Mouse (Mus musculus) myocyte (in vitro differentiated cells): ENCODE measurements at regions not wholly inside any gene's neighbourhood (a gene's known extent, or its start where the extent isn't known, plus 50 kb on each side); places are given as distances from the start of the nearest gene placed in this dataset.

Source experiments
- H3K27me3 ChIP-seq: one replicate; pipeline ENCODE4 v1.6.1; 2011; ENCODE audit not compliant: control insufficient read depth, insufficient read depth, insufficient read length
- H3K36me3 ChIP-seq: one replicate; pipeline ENCODE4 v1.6.1; 2011; ENCODE audit not compliant: control insufficient read depth, insufficient read depth
- H3K4me2 ChIP-seq: one replicate; pipeline ENCODE4 v1.6.1; 2011; ENCODE audit warnings: low read depth, control low read depth
- H3K4me3 ChIP-seq: one replicate; pipeline ENCODE4 v1.5.1; 2011; ENCODE audit warnings: mild to moderate bottlenecking, control low read depth, moderate library complexity
- H3K79me2 ChIP-seq: one replicate; pipeline ENCODE4 v1.6.1; 2011; ENCODE audit not compliant: control insufficient read depth, insufficient read depth
- H3ac ChIP-seq: one replicate; pipeline ENCODE4 v1.6.1; 2011; ENCODE audit not compliant: control insufficient read depth, insufficient read length
- CEBPB ChIP-seq: IDR thresholded peaks from 2 replicates; pipeline ENCODE4 v1.6.1; 2011; ENCODE audit warnings: mild to moderate bottlenecking, moderate library complexity; ENCODE audit not compliant: poor library complexity, insufficient read depth, severe bottlenecking
- E2F4 ChIP-seq: IDR thresholded peaks from one replicate; pipeline ENCODE4 v1.6.1; 2011; ENCODE audit warnings: mild to moderate bottlenecking, control low read depth, moderate library complexity; ENCODE audit not compliant: insufficient read depth
- MAX ChIP-seq: IDR thresholded peaks from one replicate; pipeline ENCODE4 v1.6.1; 2011; ENCODE audit warnings: low read depth, mild to moderate bottlenecking, control low read depth
- MYOD1 ChIP-seq, 3 experiments: IDR thresholded peaks; one replicate each; pipeline ENCODE4 v1.6.1; 2011; ENCODE audit warnings: control low read depth in 2 of 3, low read depth in 2 of 3, mild to moderate bottlenecking in 2 of 3, moderate library complexity in 1 of 3; ENCODE audit not compliant: insufficient read length in 2 of 3, control insufficient read depth in 1 of 3
- MYOG ChIP-seq, 3 experiments: IDR thresholded peaks; one replicate each; pipeline ENCODE4 v1.6.1; 2011; ENCODE audit warnings: control low read depth in 2 of 3, low read depth in 2 of 3, mild to moderate bottlenecking in 2 of 3; ENCODE audit not compliant: insufficient read length in 2 of 3, control insufficient read depth in 1 of 3, insufficient read depth in 1 of 3
- POLR2A ChIP-seq: IDR thresholded peaks from one replicate; pipeline ENCODE4 v1.6.1; 2011; ENCODE audit warnings: low read depth, mild to moderate bottlenecking, control low read depth, moderate library complexity; ENCODE audit not compliant: insufficient read length
- POLR2AphosphoS2 ChIP-seq: IDR thresholded peaks from one replicate; pipeline ENCODE4 v1.6.1; 2011; ENCODE audit warnings: low read depth, control low read depth; ENCODE audit not compliant: insufficient read length
- REST ChIP-seq: IDR thresholded peaks from one replicate; pipeline ENCODE4 v1.6.1; 2011; ENCODE audit warnings: mild to moderate bottlenecking, control low read depth, moderate library complexity; ENCODE audit not compliant: insufficient read depth, insufficient read length
- SRF ChIP-seq: IDR thresholded peaks from one replicate; pipeline ENCODE4 v1.6.1; 2011; ENCODE audit warnings: low read depth; ENCODE audit not compliant: control insufficient read depth, insufficient read length
- TCF12 ChIP-seq: IDR thresholded peaks from one replicate; pipeline ENCODE4 v1.6.1; 2011; ENCODE audit warnings: mild to moderate bottlenecking, control low read depth; ENCODE audit not compliant: poor library complexity, insufficient read depth, severe bottlenecking
- TCF3 ChIP-seq: IDR thresholded peaks from one replicate; pipeline ENCODE4 v1.6.1; 2011; ENCODE audit warnings: low read depth, control low read depth; ENCODE audit not compliant: insufficient read length
- USF1 ChIP-seq: IDR thresholded peaks from one replicate; pipeline ENCODE4 v1.6.1; 2011; ENCODE audit warnings: low read depth, mild to moderate bottlenecking, control low read depth, moderate library complexity

GRCm38 (mm10) chr15:31855188-31855587 is 253.5 kb downstream of the Fam173b start:
- no peak overlapping the region for H3K4me3 ChIP-seq
- H3K4me2 ChIP-seq, result no peak overlapping the region
- no peak overlapping the region for H3ac ChIP-seq
- TF ChIP-seq E2F4 (no peak), REST (no peak), MAX (no peak), CEBPB (no peak), TCF3 (no peak), POLR2AphosphoS2 (no peak), POLR2A (no peak), TCF12 (no peak), MYOG (IDR thresholded peaks at IDR 0.05; ENCODE audit: control insufficient read depth in 1 of 3, insufficient read depth in 1 of 3, insufficient read length in 2 of 3, low read depth in 2 of 3) (no peak), USF1 (no peak), MYOD1 (IDR thresholded peaks at IDR 0.05; ENCODE audit: control insufficient read depth in 1 of 3, insufficient read length in 2 of 3, low read depth in 2 of 3) (no peak), SRF (no peak)
- no peaks in the 10 kb centered on the region for H3K79me2 ChIP-seq
- H3K36me3 ChIP-seq, result no peaks in the 10 kb centered on the region
- H3K27me3 ChIP-seq, result no peaks in the 10 kb centered on the region

GRCm38 (mm10) chr15:31869100-31869499 is 267.4 kb downstream of the Fam173b start:
- Histone ChIP-seq H3K36me3 (no peaks in the 10 kb centered on the region), H3K27me3 (no peaks in the 10 kb centered on the region), H3K4me3 (no peak overlapping the region), H3ac (no peak overlapping the region), H3K4me2 (no peak overlapping the region), H3K79me2 (no peaks in the 10 kb centered on the region)
- TF ChIP-seq REST (no peak), CEBPB (no peak), POLR2AphosphoS2 (no peak), MAX (no peak), E2F4 (no peak), TCF12 (no peak), TCF3 (no peak), MYOD1 (IDR thresholded peaks at IDR 0.05; ENCODE audit: control insufficient read depth in 1 of 3, insufficient read length in 2 of 3, low read depth in 2 of 3) (no peak), MYOG (IDR thresholded peaks at IDR 0.05; ENCODE audit: control insufficient read depth in 1 of 3, insufficient read depth in 1 of 3, insufficient read length in 2 of 3, low read depth in 2 of 3) (no peak), POLR2A (no peak), SRF (no peak), USF1 (no peak)

DNA sequence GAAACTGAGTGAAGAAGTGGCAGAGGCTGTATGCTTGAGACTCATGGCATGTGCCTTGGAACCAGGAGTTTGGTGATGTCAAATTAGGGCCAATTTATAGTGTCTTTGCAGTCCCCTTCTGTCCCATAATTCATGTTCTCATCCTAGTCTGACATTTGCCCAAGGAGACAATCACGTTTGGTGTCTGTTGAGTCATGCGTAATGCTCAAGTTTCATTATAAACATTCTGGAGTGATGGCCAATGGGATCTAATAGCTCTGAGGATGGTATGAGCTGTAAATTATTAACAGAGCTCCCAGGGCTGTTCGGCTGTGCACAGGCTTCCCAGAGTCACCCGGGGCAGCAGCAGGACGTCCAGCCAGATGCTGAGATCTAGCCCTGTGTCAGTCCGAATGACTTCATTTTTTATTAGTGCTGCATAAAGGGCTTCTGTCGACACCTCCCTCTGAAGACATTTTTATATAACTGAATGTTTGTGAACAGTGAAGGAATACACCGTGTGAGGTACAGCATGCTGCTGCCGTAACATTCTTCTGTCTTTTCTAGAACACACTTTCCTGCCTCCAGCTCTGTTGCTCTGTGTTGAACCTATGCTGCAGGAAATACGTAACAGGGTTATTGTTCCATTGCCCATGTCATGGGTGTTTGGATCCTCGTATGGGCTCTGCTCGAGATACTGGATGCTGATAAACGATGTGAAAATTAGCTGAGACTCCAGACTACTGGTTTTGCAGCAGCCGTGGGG is 268.2 kb downstream of the Fam173b start:
- H3ac ChIP-seq, result no peak overlapping the region
- TF ChIP-seq MYOD1 (IDR thresholded peaks at IDR 0.05; ENCODE audit: control insufficient read depth in 1 of 3, insufficient read length in 2 of 3, low read depth in 2 of 3) (no peak), SRF (no peak), POLR2A (no peak), MYOG (IDR thresholded peaks at IDR 0.05; ENCODE audit: control insufficient read depth in 1 of 3, insufficient read depth in 1 of 3, insufficient read length in 2 of 3, low read depth in 2 of 3) (no peak), REST (no peak), POLR2AphosphoS2 (no peak), MAX (no peak), TCF3 (no peak), USF1 (no peak), E2F4 (no peak), CEBPB (no peak), TCF12 (no peak)
- no peaks in the 10 kb centered on the region for H3K36me3 ChIP-seq
- H3K27me3 ChIP-seq, result no peaks in the 10 kb centered on the region
- no peak overlapping the region for H3K4me2 ChIP-seq
- no peaks in the 10 kb centered on the region for H3K79me2 ChIP-seq
- H3K4me3 ChIP-seq, result no peak overlapping the region

DNA sequence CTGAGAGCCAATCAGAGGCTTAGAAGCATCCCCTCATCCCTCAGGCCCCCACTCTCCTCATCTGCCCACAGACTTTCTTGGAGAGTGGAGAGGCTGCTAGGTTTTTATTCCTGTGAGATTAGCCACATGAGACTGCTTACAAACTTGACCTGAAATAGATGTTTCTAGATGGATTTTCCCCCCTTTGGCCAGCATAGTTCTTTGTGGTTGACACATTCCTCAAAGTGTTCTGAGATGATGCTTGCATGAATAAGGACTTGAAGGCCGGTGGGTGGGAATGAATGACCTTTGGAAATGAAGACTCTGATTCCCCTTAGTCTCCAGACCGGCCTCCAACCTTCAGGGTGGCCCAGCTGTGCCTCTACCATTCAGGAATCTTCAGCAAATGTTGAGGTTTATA is 273.8 kb downstream of the Fam173b start:
- Histone ChIP-seq H3K36me3 (no peaks in the 10 kb centered on the region), H3K4me3 (no peak overlapping the region), H3K4me2 (no peak overlapping the region), H3K79me2 (no peaks in the 10 kb centered on the region), H3ac (no peak overlapping the region), H3K27me3 (no peaks in the 10 kb centered on the region)
- TF ChIP-seq TCF12 (no peak), POLR2AphosphoS2 (no peak), MAX (no peak), CEBPB (no peak), TCF3 (no peak), USF1 (no peak), MYOG (IDR thresholded peaks at IDR 0.05; ENCODE audit: control insufficient read depth in 1 of 3, insufficient read depth in 1 of 3, insufficient read length in 2 of 3, low read depth in 2 of 3) (no peak)

DNA sequence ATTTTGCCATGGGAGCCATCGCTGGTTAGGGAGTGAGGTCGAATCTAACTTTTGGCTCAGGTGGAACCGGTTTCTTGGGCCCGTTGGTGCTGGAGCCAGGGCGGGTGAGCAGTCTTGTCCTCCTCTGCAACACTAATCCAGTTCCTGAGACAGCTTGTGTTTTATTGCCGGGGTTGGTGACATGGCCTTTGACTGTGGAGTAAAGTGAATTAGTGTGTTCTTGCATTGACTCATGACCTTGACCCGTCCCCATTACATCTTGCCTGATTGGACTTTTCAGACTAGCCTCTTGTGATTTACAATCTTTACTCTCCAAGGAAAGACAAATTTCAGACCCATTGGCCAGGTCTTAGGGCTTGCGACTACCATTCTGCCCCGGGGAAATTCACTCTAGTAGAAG is 278.8 kb downstream of the Fam173b start:
- H3K4me2 ChIP-seq, result no peak overlapping the region
- H3K27me3 ChIP-seq, result no peaks in the 10 kb centered on the region
- H3ac ChIP-seq, result no peak overlapping the region
- H3K36me3 ChIP-seq, result no peaks in the 10 kb centered on the region
- TF ChIP-seq E2F4, result no peak
- TF ChIP-seq MYOD1 (IDR thresholded peaks at IDR 0.05; ENCODE audit: control insufficient read depth in 1 of 3, insufficient read length in 2 of 3, low read depth in 2 of 3), result no peak
- TF ChIP-seq MAX, result no peak
- TF ChIP-seq POLR2AphosphoS2, result no peak
- no peak for TF ChIP-seq SRF
- no peak for TF ChIP-seq USF1
- no peak for TF ChIP-seq CEBPB
- TF ChIP-seq POLR2A, result no peak
- TF ChIP-seq TCF12, result no peak
- no peak for TF ChIP-seq TCF3
- TF ChIP-seq REST, result no peak
- no peak for TF ChIP-seq MYOG (IDR thresholded peaks at IDR 0.05; ENCODE audit: control insufficient read depth in 1 of 3, insufficient read depth in 1 of 3, insufficient read length in 2 of 3, low read depth in 2 of 3)
- H3K79me2 ChIP-seq, result no peaks in the 10 kb centered on the region
- H3K4me3 ChIP-seq, result no peak overlapping the region
